Mouse (Mus musculus) spleen, postnatal 10 days (tissue): ENCODE measurements around the gene Sema6d.

Experiments used
- DNase-seq, 2 experiments: peaks; one replicate each; pipeline ENCODE4 v3.0.0; 2021 to 2022; ENCODE audit warnings: low spot score in 2 of 2

The Sema6d gene

GRCm38 (mm10) chr2:124651146-124651545 lies 561.4 kb downstream of the Sema6d start:
- DNase-seq = no peak

DNA sequence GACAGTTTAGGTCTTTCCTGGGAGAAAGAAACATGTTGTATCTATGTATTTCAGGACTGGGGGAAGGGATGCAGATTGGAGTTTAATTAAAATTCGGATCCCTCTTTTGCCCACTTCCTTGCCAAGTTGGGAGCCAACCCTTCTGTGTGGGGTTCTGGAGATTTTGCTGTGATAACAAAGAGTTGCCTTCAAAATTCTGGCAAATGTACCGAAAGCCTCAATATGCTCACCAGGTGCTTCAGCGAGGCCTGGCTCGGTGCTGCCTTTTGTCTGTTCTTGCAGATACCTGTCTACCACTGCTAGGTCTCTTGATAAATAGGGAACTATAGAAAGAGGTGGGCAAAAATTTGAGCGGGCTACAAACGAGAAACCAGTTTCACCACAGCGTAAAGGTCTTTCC lies 563.4 kb downstream of the Sema6d start:
- DNase-seq = no peak

- DNase-seq = no peak
These were observed 567.6 kb downstream of the Sema6d start for GRCm38 (mm10) chr2:124657358-124657757.

DNA sequence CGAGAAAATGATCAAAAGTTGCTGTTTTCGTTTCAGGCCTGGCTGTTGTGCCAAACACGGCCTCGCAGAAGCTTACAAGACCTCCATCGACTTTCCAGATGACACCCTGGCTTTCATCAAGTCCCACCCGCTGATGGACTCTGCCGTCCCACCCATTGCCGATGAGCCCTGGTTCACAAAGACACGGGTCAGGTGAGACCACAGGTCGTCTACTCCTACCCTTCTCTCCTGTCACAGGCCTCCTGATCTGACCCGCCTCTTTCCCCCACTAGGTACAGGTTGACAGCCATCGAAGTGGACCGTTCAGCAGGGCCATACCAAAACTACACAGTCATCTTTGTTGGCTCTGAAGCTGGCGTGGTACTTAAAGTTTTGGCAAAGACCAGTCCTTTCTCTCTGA lies 568.6 kb downstream of the Sema6d start:
- no peak for DNase-seq

DNA sequence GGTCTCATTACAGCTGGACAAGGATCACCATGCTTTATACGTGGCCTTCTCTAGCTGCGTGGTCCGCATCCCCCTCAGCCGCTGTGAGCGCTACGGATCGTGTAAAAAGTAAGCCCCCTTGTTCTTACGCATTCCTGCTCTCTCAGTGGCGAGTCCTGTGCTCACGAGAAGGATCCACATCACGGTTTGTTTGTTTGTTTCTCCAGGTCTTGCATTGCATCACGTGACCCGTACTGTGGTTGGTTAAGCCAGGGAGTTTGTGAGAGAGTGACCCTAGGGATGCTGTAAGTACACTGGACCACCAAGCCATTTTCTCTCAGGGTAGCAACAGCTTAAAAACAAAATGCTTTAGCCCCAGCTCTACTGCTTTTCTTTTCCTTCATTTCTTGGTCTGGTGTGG lies 569.8 kb downstream of the Sema6d start:
- DNase-seq = no peak

- no peak for DNase-seq
These were observed 570.9 kb downstream of the Sema6d start for GRCm38 (mm10) chr2:124660686-124661085.

DNA sequence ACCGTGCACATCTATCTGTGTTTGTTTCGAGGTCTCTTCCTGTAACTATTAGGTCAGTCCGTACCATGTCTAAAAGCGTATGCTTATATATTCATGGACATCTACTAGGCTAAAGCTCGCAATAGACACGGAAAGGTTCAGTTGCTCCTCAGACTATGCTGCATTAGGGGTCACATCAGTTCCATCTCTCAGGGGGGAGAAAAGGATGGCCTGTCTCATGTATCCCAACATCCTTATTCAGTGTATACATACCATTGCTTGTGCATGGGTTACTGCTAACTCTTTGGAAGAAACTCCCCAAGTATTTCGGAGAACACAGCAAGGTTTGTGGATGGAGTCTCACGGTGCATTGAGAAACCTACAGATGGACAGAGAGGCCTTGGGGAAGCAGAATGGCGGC lies 571.5 kb downstream of the Sema6d start:
- DNase-seq = no peak

DNA sequence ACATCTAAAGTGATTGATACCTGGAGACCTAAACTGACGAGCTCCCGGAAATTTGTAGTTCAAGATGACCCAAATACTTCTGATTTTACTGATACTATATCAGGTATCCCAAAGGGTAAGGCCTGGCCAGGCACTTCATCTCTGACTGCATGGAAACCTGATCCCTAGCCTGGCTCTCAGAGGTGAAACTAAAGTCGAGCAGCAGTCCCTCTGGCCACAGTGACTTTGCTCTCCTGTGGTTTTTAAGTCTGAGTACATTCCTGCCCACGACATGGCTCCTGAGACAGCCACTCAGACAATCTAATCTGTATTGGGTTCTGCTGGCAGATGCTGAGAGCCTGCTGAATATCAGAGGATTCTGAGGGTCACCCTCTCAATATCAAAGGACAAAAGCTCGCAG lies 572.5 kb downstream of the Sema6d start:
- no peak for DNase-seq

DNA sequence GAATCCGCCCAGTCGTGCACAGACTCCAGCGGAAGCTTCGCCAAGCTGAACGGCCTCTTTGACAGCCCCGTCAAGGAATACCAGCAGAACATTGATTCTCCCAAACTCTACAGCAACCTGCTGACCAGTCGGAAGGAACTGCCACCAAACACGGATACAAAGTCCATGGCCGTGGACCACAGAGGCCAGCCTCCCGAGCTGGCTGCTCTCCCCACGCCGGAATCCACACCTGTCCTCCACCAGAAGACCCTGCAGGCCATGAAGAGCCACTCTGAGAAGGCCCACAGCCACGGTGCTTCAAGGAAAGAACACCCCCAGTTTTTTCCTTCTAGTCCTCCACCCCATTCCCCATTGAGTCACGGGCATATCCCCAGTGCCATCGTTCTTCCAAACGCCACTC lies 574.4 kb downstream of the Sema6d start:
- DNase-seq = no peak

DNA sequence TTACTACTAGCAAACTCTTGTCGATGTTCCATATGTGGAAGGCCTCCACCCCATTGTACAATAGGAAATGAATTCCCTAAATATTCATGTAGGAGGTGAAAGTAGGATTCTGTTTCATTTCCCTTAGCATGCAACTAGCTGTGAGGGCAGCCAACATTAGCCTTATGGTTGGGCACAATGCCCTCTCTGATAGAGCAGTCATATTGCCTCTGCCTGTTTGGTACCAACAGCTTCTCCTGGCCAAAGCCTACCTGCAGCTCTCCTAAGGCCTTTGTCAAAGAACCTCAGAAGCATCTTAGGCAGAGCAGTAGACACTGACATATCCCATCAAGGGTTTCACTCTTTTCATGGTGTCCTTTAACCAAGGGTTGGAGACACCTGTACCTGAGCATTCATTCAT lies 578.7 kb downstream of the Sema6d start:
- DNase-seq = no peak

DNA sequence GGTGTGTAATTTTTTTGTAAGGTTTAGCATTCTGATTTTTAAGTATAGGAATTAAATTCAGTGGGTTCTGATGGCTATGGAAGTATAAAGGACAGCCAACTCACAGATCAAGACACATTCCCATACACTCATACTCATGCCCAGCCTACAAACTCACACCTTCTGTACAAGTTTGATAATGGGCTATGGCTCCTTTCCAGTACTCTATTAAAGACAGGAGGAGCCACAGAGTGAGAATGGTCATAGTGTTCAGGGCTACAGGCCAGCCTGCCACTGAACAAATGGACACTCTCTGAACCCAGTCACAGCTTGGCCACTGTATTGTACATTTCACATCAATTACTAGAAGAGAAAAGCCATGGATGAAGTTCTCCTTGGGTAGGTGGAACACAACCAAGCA lies 583.3 kb downstream of the Sema6d start:
- no peak for DNase-seq

- no peak for DNase-seq
These were observed 594.7 kb downstream of the Sema6d start for GRCm38 (mm10) chr2:124684481-124684901.

DNA sequence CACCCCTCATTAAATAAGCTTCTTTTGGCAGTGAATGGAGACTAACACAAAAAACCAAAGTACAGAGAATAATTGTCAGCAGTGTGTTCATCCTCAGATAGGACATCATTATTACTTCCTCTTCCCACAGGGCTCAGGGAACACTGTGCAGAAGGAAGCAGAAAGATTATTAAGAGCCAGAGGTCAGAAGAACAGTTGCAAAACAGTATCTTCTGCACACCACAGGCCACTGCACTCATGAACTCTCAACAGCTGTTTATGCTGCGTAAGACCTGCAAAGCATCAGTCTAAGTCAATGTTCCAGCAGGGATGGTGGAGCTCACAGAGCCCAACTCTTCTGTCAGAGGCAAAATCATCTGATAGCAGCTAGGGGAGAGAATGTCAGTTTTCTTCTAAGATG lies 600.6 kb downstream of the Sema6d start:
- DNase-seq = no peak

- no peak for DNase-seq
These were observed 612.9 kb downstream of the Sema6d start for GRCm38 (mm10) chr2:124702621-124703020.

DNA sequence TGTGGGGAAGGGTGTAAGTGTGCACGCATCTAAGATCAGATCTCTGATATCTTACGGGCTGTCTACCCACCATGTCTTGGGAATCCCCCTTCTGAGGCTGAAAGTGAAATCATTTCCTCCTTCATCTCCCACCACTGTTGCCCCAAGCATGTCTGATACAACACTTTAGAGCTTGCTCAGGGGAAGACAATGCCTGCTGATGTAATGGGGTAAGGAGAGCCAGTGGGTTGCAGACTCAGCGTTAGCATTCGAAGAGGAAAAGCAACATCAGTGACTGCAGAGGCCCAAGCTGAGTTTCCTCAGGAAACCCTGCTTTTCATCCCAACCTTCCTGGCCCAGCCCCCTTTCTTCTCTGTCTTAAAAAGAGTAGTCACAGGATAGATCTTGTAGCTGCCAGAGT lies 615.2 kb downstream of the Sema6d start:
- DNase-seq = no peak

- no peak for DNase-seq
These were observed 616.0 kb downstream of the Sema6d start for GRCm38 (mm10) chr2:124705806-124706205.

GRCm38 (mm10) chr2:124706896-124707295 lies 617.1 kb downstream of the Sema6d start:
- DNase-seq = no peak
